10 mouse cellular contexts compared by ENCODE assay signal in the genomic region with DNA sequence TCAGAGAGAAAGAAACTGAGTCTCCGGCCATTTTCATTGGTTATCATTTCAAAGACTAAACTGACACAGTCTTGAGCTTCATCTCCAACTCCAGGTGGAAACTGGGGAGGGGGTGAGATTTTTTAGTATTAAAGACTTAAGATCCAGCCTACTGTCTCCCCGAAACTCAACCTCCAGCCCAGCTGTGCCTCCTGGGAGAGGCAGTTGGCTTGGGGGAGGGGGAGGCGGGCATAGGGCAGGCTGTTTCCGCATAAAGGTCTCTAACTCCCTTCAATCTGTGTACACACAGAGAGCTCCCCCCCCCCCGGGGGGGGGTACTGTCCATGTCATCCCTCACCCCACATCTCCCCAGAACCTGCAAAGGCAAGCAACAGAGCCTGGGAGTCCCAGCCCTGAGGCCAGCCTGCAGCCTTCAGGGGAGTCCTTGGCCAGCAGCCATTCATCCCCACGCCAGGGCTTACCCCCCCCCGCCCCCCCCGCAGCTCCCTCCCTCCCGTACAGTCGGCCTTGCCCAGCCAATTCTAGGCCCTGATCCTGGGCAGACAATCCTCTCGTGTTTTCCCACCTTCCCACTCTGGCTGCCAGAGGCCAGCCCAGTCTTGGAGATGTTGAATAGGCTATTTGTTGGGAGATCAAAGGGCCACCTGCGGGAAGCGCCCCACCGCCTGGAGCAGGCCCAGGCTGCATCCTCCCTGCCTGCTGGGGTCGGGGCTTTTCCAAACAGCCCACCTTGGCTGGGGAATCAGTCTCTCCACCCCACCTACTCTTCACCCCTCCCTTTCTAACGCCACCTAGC.
DNase-seq lines count a peak whose midpoint lies in the region; ATAC-seq and TF ChIP-seq lines count a peak whose summit lies in the region.
"Had no signal": no experiment of that assay in that cellular context is flagged by ENCODE, and none has a peak within 500 bp of the region (broad histone marks: within the 10 kb centered on the region; RNA-seq: fewer than 3 reads in every experiment).

No protein-coding gene starts in this region.

- H3K9ac ChIP-seq in lung, embryonic 14.5 days = no peak overlapping the region
- H3K9ac ChIP-seq in limb, embryonic 14.5 days (ENCODE audit: low read depth, low read length, severe bottlenecking) = no peak overlapping the region

- H3K9me3 ChIP-seq in lung, embryonic 14.5 days (ENCODE audit: low read depth, low read length) = no peaks in the 10 kb centered on the region
- no peaks in the 10 kb centered on the region for H3K9me3 ChIP-seq in limb, embryonic 14.5 days (ENCODE audit: control insufficient read depth, low read length)

- peak overlapping the region; percentile 58; the same call in 1 of the 2 replicates for H3K27ac ChIP-seq in lung, embryonic 14.5 days (ENCODE audit: low read depth)
- H3K27ac ChIP-seq in limb, embryonic 14.5 days (replicated peaks; ENCODE audit: low read depth, low read length) = no peak overlapping the region

- TF ChIP-seq POLR2A in limb, embryonic 14.5 days (IDR thresholded peaks at IDR 0.05; ENCODE audit: borderline replicate concordance, extremely low read depth, insufficient read depth, insufficient read length) = no peak

- peak; percentile 23 for TF ChIP-seq CTCF in lung, embryonic 14.5 days (IDR thresholded peaks at IDR 0.05; ENCODE audit: low read depth)

- ATAC-seq in lung, embryonic 14.5 days (ENCODE audit: insufficient read depth) = peak; percentile 54
- ATAC-seq in limb, embryonic 14.5 days (ENCODE audit: low FRiP score, low read depth) = peak; percentile 68
- ATAC-seq: Patski had no signal

- 14% methylated on average over 15 of the region's 16 CpGs for WGBS in lung, embryonic 14.5 days
- WGBS in limb, embryonic 14.5 days = 19% methylated on average over 13 of the region's 16 CpGs

- DNase-seq in lung, embryonic 14.5 days = peak; percentile 51
- DNase-seq in lung, postnatal 10 days = no peak
- peak; percentile 28 for DNase-seq in fibroblast of lung, adult 2 months (ENCODE audit: low read depth)
- peak; percentile 51 for DNase-seq in limb, embryonic 14.5 days (ENCODE audit: low spot score)
- peak; percentile 75 for DNase-seq in thymus, postnatal 14 days
- DNase-seq in gastrocnemius, adult 8-10 months (ENCODE audit: low spot score in 2 of 2) = no peak
- DNase-seq in kidney, postnatal 36 days = no peak
- DNase-seq in MN1 (ENCODE audit: low spot score) = no peak
- DNase-seq: gastrocnemius, postnatal 25 days had no signal

- no peaks in the 10 kb centered on the region for H3K27me3 ChIP-seq in lung, embryonic 14.5 days (ENCODE audit: insufficient read depth, low read length)
- H3K27me3 ChIP-seq in limb, embryonic 14.5 days (ENCODE audit: control insufficient read depth, insufficient read depth, low read length) = no peaks in the 10 kb centered on the region; the same call in 1 of the 2 replicates

- no peak overlapping the region for H3K4me3 ChIP-seq in lung, embryonic 14.5 days (ENCODE audit: low read depth, low read length)
- no peak overlapping the region for H3K4me3 ChIP-seq in limb, embryonic 14.5 days (replicated peaks; ENCODE audit: low read length)

- no peak overlapping the region for H3K4me2 ChIP-seq in lung, embryonic 14.5 days
- 0 out of 2 replicates have a peak overlapping the region, but pooled peaks have one; percentile 13 for H3K4me2 ChIP-seq in limb, embryonic 14.5 days (replicated peaks; ENCODE audit: low read depth, low read length, severe bottlenecking)

- peaks cover 22% of the 10 kb centered on the region for H3K4me1 ChIP-seq in lung, embryonic 14.5 days (ENCODE audit: insufficient read depth)
- H3K4me1 ChIP-seq in limb, embryonic 14.5 days (ENCODE audit: control insufficient read depth, insufficient read depth, low read length) = peaks cover 24% of the 10 kb centered on the region

- H3K36me3 ChIP-seq in lung, embryonic 14.5 days (ENCODE audit: insufficient read depth) = no peaks in the 10 kb centered on the region
- no peaks in the 10 kb centered on the region for H3K36me3 ChIP-seq in limb, embryonic 14.5 days (ENCODE audit: control insufficient read depth, insufficient read depth, low read length)

Comparison
In these comparisons a context has a peak if more than half of its experiments do, and no peak if none do; other contexts are left out.
1. DNase-seq: peak in lung, embryonic 14.5 days (single experiment), fibroblast of lung, adult 2 months (single experiment), limb, embryonic 14.5 days (single experiment) and thymus, postnatal 14 days (single experiment); none in lung, postnatal 10 days (single experiment), gastrocnemius, adult 8-10 months (0 of 2), kidney, postnatal 36 days (0 of 2) and MN1 (single experiment).